19 mouse cellular contexts compared by ENCODE assay signal in the genomic region with DNA sequence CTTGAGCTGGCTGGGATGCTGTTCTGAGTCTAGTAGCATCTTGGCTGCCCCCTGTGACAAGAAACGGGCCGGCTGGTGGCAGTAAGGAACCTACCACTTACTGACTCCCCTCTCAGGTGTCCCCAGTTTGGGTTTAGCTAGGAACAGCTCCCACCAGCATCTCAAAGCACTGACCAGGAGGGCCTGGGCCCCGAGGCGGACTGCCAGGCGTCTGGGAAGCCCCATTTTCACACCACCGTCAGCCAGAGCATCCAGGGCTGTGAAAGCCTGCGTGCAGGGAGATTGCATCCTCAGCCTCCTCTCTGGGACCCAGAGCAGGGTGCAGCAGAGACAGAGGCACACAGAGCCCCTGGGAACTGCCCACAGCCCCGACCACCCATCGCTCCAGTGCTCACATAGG. TPM values are rescaled to one million over a fixed set of nuclear protein-coding genes. Genes with fewer than 3 reads are reported as not detected.
DNase-seq lines count a peak whose midpoint lies in the region; ATAC-seq and TF ChIP-seq lines count a peak whose summit lies in the region.
"Had no signal": no experiment of that assay in that cellular context is flagged by ENCODE, and none has a peak within 500 bp of the region (broad histone marks: within the 10 kb centered on the region; RNA-seq: fewer than 3 reads in every experiment).

No protein-coding gene starts in this region.

- WGBS in limb, embryonic 10.5 days = 51% methylated on average over 9 of the region's 9 CpGs

- no peaks in the 10 kb centered on the region for H3K9me3 ChIP-seq in megakaryocyte, embryonic 14.5 days
- no peaks in the 10 kb centered on the region for H3K9me3 ChIP-seq in E14TG2a.4 (ENCODE audit: low read length)
- H3K9me3 ChIP-seq in limb, embryonic 10.5 days (replicated peaks) = no peaks in the 10 kb centered on the region
- H3K9me3 ChIP-seq: embryonic facial prominence, embryonic 12.5 days; heart, embryonic 13.5 days; hindbrain, embryonic 12.5 days; intestine, embryonic 15.5 days; liver, embryonic 15.5 days had no signal

- peaks cover 47% of the 10 kb centered on the region for H3K4me1 ChIP-seq in megakaryocyte, embryonic 14.5 days
- peaks cover 57% of the 10 kb centered on the region for H3K4me1 ChIP-seq in E14TG2a.4 (replicated peaks; ENCODE audit: low read depth, low read length)
- peaks cover 36% of the 10 kb centered on the region for H3K4me1 ChIP-seq in limb, embryonic 10.5 days

- ATAC-seq in megakaryocyte, adult 5-6 weeks (ENCODE audit: poor library complexity, severe bottlenecking) = no peak
- ATAC-seq: intestine, embryonic 15.5 days had no signal

- DNase-seq in heart, adult 11 months = peak; percentile 90
- DNase-seq in heart, adult 18-20 months = no peak
- DNase-seq in limb, embryonic 10.5 days (ENCODE audit: low spot score) = no peak
- no peak for DNase-seq in cerebellum, adult 11-12 months
- DNase-seq: adrenal gland, postnatal 25 days; cerebellum, adult 2 months; left cerebral cortex, postnatal 4 days; lung, postnatal 10 days; right cerebral cortex, postnatal 25 days; thymus, postnatal 4 days had no signal

- peaks cover 28% of the 10 kb centered on the region for H3K36me3 ChIP-seq in megakaryocyte, embryonic 14.5 days (replicated peaks; ENCODE audit: low read length)
- peaks cover 52% of the 10 kb centered on the region for H3K36me3 ChIP-seq in E14TG2a.4 (ENCODE audit: insufficient read depth, low read length)
- no peaks in the 10 kb centered on the region for H3K36me3 ChIP-seq in limb, embryonic 10.5 days
- H3K36me3 ChIP-seq: embryonic facial prominence, embryonic 12.5 days; heart, embryonic 13.5 days; hindbrain, embryonic 12.5 days; intestine, embryonic 15.5 days; liver, embryonic 15.5 days had no signal

- H3K27ac ChIP-seq in limb, embryonic 10.5 days = peak overlapping the region; percentile 46; the same call in 1 of the 2 replicates
- H3K27ac ChIP-seq: embryonic facial prominence, embryonic 12.5 days; heart, embryonic 13.5 days; hindbrain, embryonic 12.5 days; intestine, embryonic 15.5 days; layer of hippocampus, adult 2 months; liver, embryonic 15.5 days had no signal

- H3K4me3 ChIP-seq in megakaryocyte, embryonic 14.5 days (replicated peaks) = peak overlapping the region; percentile 5
- H3K4me3 ChIP-seq in E14TG2a.4 (replicated peaks; ENCODE audit: low read length) = peak overlapping the region; percentile 20; the same call in 1 of the 2 replicates
- H3K4me3 ChIP-seq in limb, embryonic 10.5 days = 0 out of 2 replicates have a peak overlapping the region, but pooled peaks have one; percentile 1
- H3K4me3 ChIP-seq: embryonic facial prominence, embryonic 12.5 days; heart, embryonic 13.5 days; hindbrain, embryonic 12.5 days; intestine, embryonic 15.5 days; layer of hippocampus, adult 2 months; liver, embryonic 15.5 days had no signal

- peaks cover 6% of the 10 kb centered on the region for H3K27me3 ChIP-seq in megakaryocyte, embryonic 14.5 days (replicated peaks)
- peaks cover 19% of the 10 kb centered on the region for H3K27me3 ChIP-seq in E14TG2a.4 (ENCODE audit: insufficient read depth, low read length)
- H3K27me3 ChIP-seq in limb, embryonic 10.5 days (ENCODE audit: low read depth, poor library complexity, severe bottlenecking) = no peaks in the 10 kb centered on the region
- H3K27me3 ChIP-seq: intestine, embryonic 15.5 days had no signal

- no peak for TF ChIP-seq CTCF in E14TG2a.4 (conservative IDR thresholded peaks at IDR 0.05; ENCODE audit: low read length)

RNA-seq across cellular contexts. Expression of gene Pycr1, which starts 2.3 kb away (rescaled TPM):
- 1 to 10 TPM; 1.1 to 1.3 TPM for total RNA-seq in heart, adult 18-20 months (2021)
- polyA plus RNA-seq in megakaryocyte, embryonic 14.5 days (2012; ENCODE audit: insufficient read depth, low replicate concordance) = 3.6 and 7.7 TPM in 2 replicates
- 3.5 and 3.7 TPM in 2 replicates for total RNA-seq in megakaryocyte, adult 5-6 weeks (2015)
- 2.9 TPM in 2 replicates for total RNA-seq in megakaryocyte, adult 5-6 weeks (2017)
- 40.6 TPM in 2 replicates for polyA plus RNA-seq in limb, embryonic 10.5 days (2016; fragmentation: Nextera tagmentation; extraction: Ambion mirVana)

RNA-seq across cellular contexts. Expression of gene Myadml2, which starts 6.7 kb away (rescaled TPM):
- total RNA-seq in heart, adult 18-20 months (2021) = 10 to 100 TPM; 77.0 to 81.2 TPM
- polyA plus RNA-seq in megakaryocyte, embryonic 14.5 days (2012; ENCODE audit: insufficient read depth, low replicate concordance) = 0.44 TPM in 1 of 2 replicates, not detected in the other
- not detected in 2 replicates for total RNA-seq in megakaryocyte, adult 5-6 weeks (2015)
- total RNA-seq in megakaryocyte, adult 5-6 weeks (2017) = not detected in 2 replicates
- not detected in 2 replicates for polyA plus RNA-seq in limb, embryonic 10.5 days (2016; fragmentation: Nextera tagmentation; extraction: Ambion mirVana)
- total RNA-seq: adrenal gland, postnatal 25 days had no signal
- polyA plus RNA-seq: embryonic facial prominence, embryonic 12.5 days; intestine, embryonic 15.5 days had no signal

RNA-seq across cellular contexts. Expression of gene Mafg, which starts 7.9 kb away (rescaled TPM):
- total RNA-seq in heart, adult 18-20 months (2021) = 10 to 100 TPM; 33.7 to 35.7 TPM
- 59.5 and 102 TPM in 2 replicates for polyA plus RNA-seq in megakaryocyte, embryonic 14.5 days (2012; ENCODE audit: insufficient read depth, low replicate concordance)
- total RNA-seq in megakaryocyte, adult 5-6 weeks (2015) = 23.1 and 23.8 TPM in 2 replicates
- 58.7 and 68.0 TPM in 2 replicates for total RNA-seq in megakaryocyte, adult 5-6 weeks (2017)
- polyA plus RNA-seq in limb, embryonic 10.5 days (2016; fragmentation: Nextera tagmentation; extraction: Ambion mirVana) = 25.9 and 28.1 TPM in 2 replicates

RNA-seq across cellular contexts. Expression of gene Sirt7, which starts 16.2 kb away (rescaled TPM):
- 1 to 10 TPM; 6.9 to 8.9 TPM for total RNA-seq in heart, adult 18-20 months (2021)
- polyA plus RNA-seq in megakaryocyte, embryonic 14.5 days (2012; ENCODE audit: insufficient read depth, low replicate concordance) = 275 and 278 TPM in 2 replicates
- total RNA-seq in megakaryocyte, adult 5-6 weeks (2015) = 51.4 and 53.6 TPM in 2 replicates
- total RNA-seq in megakaryocyte, adult 5-6 weeks (2017) = 119 and 121 TPM in 2 replicates
- 27.2 and 28.8 TPM in 2 replicates for polyA plus RNA-seq in limb, embryonic 10.5 days (2016; fragmentation: Nextera tagmentation; extraction: Ambion mirVana)

RNA-seq across cellular contexts. Expression of gene Notum, which starts 19.7 kb away (rescaled TPM):
- total RNA-seq in heart, adult 18-20 months (2021) = under 1 TPM in 1 of 2 experiments, not detected in 1; 0.33 TPM
- 0.46 TPM in 1 of 2 replicates, not detected in the other for polyA plus RNA-seq in megakaryocyte, embryonic 14.5 days (2012; ENCODE audit: insufficient read depth, low replicate concordance)
- total RNA-seq in megakaryocyte, adult 5-6 weeks (2015) = not detected in 2 replicates
- not detected in 2 replicates for total RNA-seq in megakaryocyte, adult 5-6 weeks (2017)
- polyA plus RNA-seq in limb, embryonic 10.5 days (2016; fragmentation: Nextera tagmentation; extraction: Ambion mirVana) = 9.1 and 10.1 TPM in 2 replicates

Comparison
In these comparisons a context has a peak if more than half of its experiments do, and no peak if none do; other contexts are left out.
1. RNA of gene Myadml2, which starts 6.7 kb away (total RNA-seq): 77.0 to 81.2 TPM in heart, adult 18-20 months; not detected in megakaryocyte, adult 5-6 weeks; every median in the first group is over 10 times any median in the second.
2. Peak in every context shown above with its lines, with median percentiles within 50 percentile points of each other: H3K4me3 ChIP-seq.